Mouse (Mus musculus) heart, embryonic 14.5 days (tissue): ENCODE data around the gene Atl3. TPM values are rescaled to one million over a fixed set of nuclear protein-coding genes. Genes with fewer than 3 reads are reported as not detected.
A peak's percentile ranks its signal among the peaks of the same experiment; 100 is the strongest.

Source experiments
- ATAC-seq: fragments of 200-750 bp; cut with Nextera tagmentation; 2 replicates; pipeline ENCODE4 v1.8.0; 2017; ENCODE audit warnings: low read depth, moderate TSS enrichment; ENCODE audit not compliant: insufficient number of reproducible peaks, insufficient read depth, low FRiP score
- H3K27ac ChIP-seq, 2 experiments: fragments of 200-500 bp in 1 of 2; fragments of 300-500 bp in 1 of 2; sonication (generic) in 1 of 2; replicated peaks in 1 of 2; 2 replicates each; pipeline ENCODE4 v1.5.1; 2012 to 2014; ENCODE audit warnings: low read depth in 2 of 2, low read length in 2 of 2, control low read depth in 1 of 2, mild to moderate bottlenecking in 1 of 2, mixed read lengths in 1 of 2; ENCODE audit not compliant: control insufficient read depth in 1 of 2, insufficient read depth in 1 of 2
- H3K27me3 ChIP-seq: fragments of 300-500 bp; sonication (generic); 2 replicates; pipeline ENCODE4 v1.6.1; 2014; ENCODE audit warnings: mild to moderate bottlenecking, low read length, control low read depth; ENCODE audit not compliant: control insufficient read depth, insufficient read depth
- H3K36me3 ChIP-seq: fragments of 300-500 bp; sonication (generic); 2 replicates; pipeline ENCODE4 v1.6.1; 2014; ENCODE audit warnings: mild to moderate bottlenecking, control low read depth, low read length, mixed read lengths; ENCODE audit not compliant: control insufficient read depth, insufficient read depth
- H3K4me1 ChIP-seq, 2 experiments: fragments of 200-500 bp in 1 of 2; fragments of 300-500 bp in 1 of 2; sonication (generic) in 1 of 2; 2 replicates each; pipeline ENCODE4 v1.6.1; 2012 to 2014; ENCODE audit warnings: low read length in 2 of 2, control low read depth in 1 of 2, mixed read lengths in 1 of 2; ENCODE audit not compliant: control insufficient read depth in 2 of 2, insufficient read depth in 2 of 2
- H3K4me2 ChIP-seq: fragments of 300-500 bp; sonication (generic); 2 replicates; pipeline ENCODE4 v1.6.1; 2014; ENCODE audit warnings: mild to moderate bottlenecking, low read length
- H3K4me3 ChIP-seq, 2 experiments: fragments of 200-500 bp in 1 of 2; fragments of 300-500 bp in 1 of 2; sonication (generic) in 1 of 2; 2 replicates each; pipeline ENCODE4 v1.5.1; 2012 to 2014; ENCODE audit warnings: low read length in 2 of 2, mild to moderate bottlenecking in 2 of 2, control low read depth in 1 of 2, low read depth in 1 of 2, moderate library complexity in 1 of 2; ENCODE audit not compliant: control insufficient read depth in 1 of 2, insufficient read depth in 1 of 2
- H3K9ac ChIP-seq: fragments of 300-500 bp; sonication (generic); 2 replicates; pipeline ENCODE4 v1.6.1; 2014; ENCODE audit warnings: mild to moderate bottlenecking, low read length
- H3K9me3 ChIP-seq: fragments of 300-500 bp; sonication (generic); 2 replicates; pipeline ENCODE4 v1.6.1; 2016; ENCODE audit warnings: low read length, control low read depth; ENCODE audit not compliant: control insufficient read depth
- WGBS: fragments of 180-500 bp; shearing (Covaris S2); extraction: QIAGEN DNeasy Blood & Tissue Kit; methylation state at CpG from one replicate; pipeline ENCODE4 v1.1.7; 2014; 5-methylcytosine and 5-hydroxymethylcytosine counted together
- polyA plus RNA-seq: library from polyadenylated mRNA; unstranded; fragments of >200 nt; fragmentation: Nextera tagmentation; extraction: Ambion mirVana; gene quantifications from 2 replicates; pipeline ENCODE4 v1.2.1, GENCODE M21; 2014

Gene Atl3
- polyA plus RNA-seq = 9.1 and 12.1 TPM in 2 replicates

DNA sequence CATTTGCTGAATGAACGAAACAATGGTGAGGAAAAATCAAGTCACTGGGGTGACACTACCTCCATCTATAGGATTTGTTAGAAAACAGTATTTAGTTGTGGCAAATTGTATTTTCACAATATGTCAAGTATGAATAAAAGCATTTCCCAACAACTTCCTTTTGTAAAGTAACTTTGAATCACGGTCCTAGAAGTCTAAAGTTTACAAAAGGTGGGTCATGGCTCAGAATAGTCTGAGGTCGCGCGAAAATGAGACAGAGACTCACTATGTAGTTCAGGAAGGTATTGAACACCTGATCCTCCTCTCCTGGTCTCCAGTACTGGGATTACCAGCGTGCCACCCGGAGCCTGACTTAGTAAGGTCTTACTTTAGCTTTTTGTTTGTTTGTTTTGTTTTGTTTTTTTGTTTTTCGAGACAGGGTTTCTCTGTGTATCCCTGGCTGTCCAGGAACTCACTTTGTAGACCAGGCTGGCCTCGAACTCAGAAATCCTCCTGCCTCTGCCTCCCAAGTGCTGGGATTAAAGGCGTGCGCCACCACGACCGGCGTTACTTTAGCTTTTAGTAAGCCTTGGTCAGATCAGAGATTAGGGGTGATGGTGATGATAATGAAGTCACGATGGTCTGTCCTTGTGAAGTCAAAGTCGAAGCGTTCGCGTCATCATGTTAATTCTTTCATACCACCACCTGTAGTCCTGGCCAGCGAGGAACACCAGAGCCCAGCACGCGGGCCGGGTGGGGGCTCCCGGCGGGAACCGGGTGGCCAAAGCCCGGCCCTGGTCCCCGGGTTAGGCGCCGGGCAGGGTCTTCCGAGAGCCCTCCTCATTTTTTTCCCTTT is at the start of gene Atl3:
Gene Atl3, plus strand, starts transcription at position 689 of the 835 bp plus-strand sequence.
- Histone ChIP-seq H3K4me2 (peak within 1 kb of the TSS; percentile 82), H3K4me1 (peaks cover 0 to 5% of the 10 kb centered on the region in 2 experiments; a peak in 2 of 4 replicates), H3K27me3 (no peaks in the 10 kb centered on the region), H3K4me3 (peak within 1 kb of the TSS; percentile 68 to 80), H3K36me3 (no peaks in the 10 kb centered on the region), H3K9ac (peak within 1 kb of the TSS; percentile 94), H3K27ac (peak within 1 kb of the TSS; percentile 96 to 100), H3K9me3 (no peaks in the 10 kb centered on the region)
- 29% methylated on average over 31 of the region's 31 CpGs for WGBS
- no peak for ATAC-seq

DNA sequence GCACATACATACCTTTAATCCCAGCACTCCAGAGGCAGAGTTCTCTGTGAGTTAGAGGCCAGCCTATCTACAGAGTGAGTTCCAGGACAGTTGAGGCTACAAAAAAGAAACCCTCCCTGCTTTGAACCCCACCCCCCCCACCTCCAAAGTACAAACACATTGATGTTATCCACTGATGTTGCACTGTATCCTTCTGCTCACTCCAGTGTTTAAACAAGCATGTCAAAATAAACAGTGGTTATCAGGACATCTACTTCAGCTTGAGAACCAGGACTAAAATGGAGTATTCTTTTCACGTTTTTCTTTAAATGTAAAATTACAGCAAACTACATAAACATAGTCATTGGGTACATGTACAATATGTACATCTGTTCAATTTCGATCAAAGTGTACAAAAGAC is 48.7 kb upstream of the Atl3 start:
- Histone ChIP-seq H3K4me3 (no peak overlapping the region), H3K9ac (no peak overlapping the region), H3K9me3 (no peaks in the 10 kb centered on the region), H3K27ac (no peak overlapping the region), H3K4me2 (no peak overlapping the region), H3K36me3 (peaks cover 10% of the 10 kb centered on the region), H3K27me3 (no peaks in the 10 kb centered on the region), H3K4me1 (peaks cover 2 to 5% of the 10 kb centered on the region in 2 experiments; a peak in 1 of 4 replicates)
- ATAC-seq = no peak
- 82% methylated on average over 2 of the region's 2 CpGs for WGBS

DNA sequence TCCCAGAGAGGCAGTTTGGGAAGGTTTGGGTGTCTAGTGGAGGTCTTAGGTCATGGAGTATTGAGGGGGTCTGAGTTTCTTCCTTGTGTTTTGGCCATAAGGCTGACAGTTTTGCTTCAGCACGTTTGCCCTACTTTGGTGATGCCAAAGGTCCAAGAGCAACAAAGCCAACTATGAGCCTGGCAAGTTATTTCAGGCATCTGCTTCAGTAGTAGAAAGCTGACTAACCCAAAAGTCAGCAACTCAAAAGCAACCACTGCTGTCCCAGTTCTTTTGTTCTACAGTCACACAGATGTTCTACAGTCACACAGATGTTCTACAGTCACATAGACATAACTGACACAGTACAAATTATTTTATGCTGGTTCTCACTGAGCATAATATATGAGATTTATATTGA is 48.2 kb upstream of the Atl3 start:
- no peak for ATAC-seq
- H3K9ac ChIP-seq = no peak overlapping the region
- H3K36me3 ChIP-seq = peaks cover 12% of the 10 kb centered on the region
- no peak overlapping the region for H3K4me3 ChIP-seq
- no peak overlapping the region for H3K27ac ChIP-seq
- WGBS = 81% methylated on average over 1 of the region's 1 CpGs
- H3K4me2 ChIP-seq = no peak overlapping the region
- H3K4me1 ChIP-seq = peaks cover 2 to 5% of the 10 kb centered on the region in 2 experiments; a peak in 1 of 4 replicates
- H3K9me3 ChIP-seq = no peaks in the 10 kb centered on the region
- no peaks in the 10 kb centered on the region for H3K27me3 ChIP-seq

DNA sequence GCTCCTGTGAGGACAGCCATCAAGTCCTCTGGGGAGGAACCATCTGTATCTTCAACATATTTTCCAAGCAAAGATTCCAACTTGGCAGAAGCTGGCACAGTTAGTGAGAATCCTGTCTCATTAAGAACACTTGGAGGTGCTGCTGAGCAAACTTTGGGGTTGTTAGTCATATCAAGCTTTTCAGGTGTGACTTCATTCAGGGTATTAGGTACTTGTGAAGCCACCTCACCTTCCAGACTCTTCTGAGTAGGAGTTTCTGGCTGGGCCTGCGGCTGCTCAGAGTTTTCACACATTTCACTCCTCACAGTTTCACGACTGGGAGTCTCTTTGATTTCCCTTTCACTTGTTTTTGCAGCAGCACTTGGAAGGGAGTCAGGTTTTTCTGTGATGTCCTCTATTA is 37.0 kb upstream of the Atl3 start:
- ATAC-seq = no peak
- Histone ChIP-seq H3K27ac (no peak overlapping the region), H3K4me2 (no peak overlapping the region), H3K4me1 (no peaks in the 10 kb centered on the region), H3K9me3 (no peaks in the 10 kb centered on the region), H3K27me3 (no peaks in the 10 kb centered on the region), H3K4me3 (no peak overlapping the region), H3K36me3 (peaks cover 22% of the 10 kb centered on the region), H3K9ac (no peak overlapping the region)
- WGBS = 55% methylated on average over 2 of the region's 2 CpGs

DNA sequence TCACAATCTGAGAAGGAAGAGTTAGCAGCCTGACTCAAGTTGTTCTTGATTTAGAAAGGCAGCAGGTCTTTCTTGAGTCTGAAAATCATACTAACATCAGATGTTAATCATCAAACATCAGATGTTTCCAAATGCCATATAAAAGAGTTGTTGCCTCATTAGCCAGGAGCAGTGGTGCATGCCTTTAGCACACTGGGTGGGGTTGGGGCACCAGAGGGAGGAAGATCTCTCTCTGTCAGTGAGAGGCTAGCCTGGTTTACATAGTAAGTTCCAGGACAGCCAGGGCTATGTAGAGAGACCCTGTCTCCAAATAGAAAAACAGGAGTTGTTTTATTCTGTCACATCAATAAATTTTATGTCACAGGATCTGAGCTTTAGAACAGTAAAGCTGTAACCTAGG is 34.9 kb upstream of the Atl3 start:
- H3K4me2 ChIP-seq = no peak overlapping the region
- no peak for ATAC-seq

DNA sequence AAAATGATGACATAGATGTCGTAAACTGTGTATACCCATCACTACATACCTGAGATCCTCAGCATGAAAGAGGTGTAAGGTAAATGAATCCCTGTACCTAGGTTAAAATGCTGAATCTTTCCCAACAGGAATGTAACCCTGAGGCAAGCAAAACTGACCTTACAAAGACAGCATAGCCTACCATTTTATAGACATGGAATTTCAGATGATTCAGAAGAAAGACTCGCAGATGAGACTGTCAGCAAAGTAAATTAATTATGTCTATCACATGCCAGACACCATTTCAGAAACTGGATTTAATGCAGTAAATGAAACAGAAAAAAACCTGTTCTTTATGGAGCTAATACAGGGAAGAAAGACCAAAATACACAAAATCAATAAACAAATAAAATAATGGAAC is 34.5 kb upstream of the Atl3 start:
- 93% methylated on average over 2 of the region's 2 CpGs for WGBS
- Histone ChIP-seq H3K4me2 (no peak overlapping the region), H3K9ac (no peak overlapping the region), H3K36me3 (peaks cover 34% of the 10 kb centered on the region), H3K4me1 (no peaks in the 10 kb centered on the region), H3K4me3 (no peak overlapping the region), H3K9me3 (no peaks in the 10 kb centered on the region), H3K27ac (no peak overlapping the region), H3K27me3 (no peaks in the 10 kb centered on the region)
- ATAC-seq = no peak

More for the DNA sequence above, 34.9 kb upstream of the Atl3 start:
- Histone ChIP-seq H3K27ac (no peak overlapping the region), H3K36me3 (peaks cover 34% of the 10 kb centered on the region), H3K27me3 (no peaks in the 10 kb centered on the region), H3K9ac (no peak overlapping the region), H3K9me3 (no peaks in the 10 kb centered on the region), H3K4me1 (no peaks in the 10 kb centered on the region), H3K4me3 (no peak overlapping the region)

DNA sequence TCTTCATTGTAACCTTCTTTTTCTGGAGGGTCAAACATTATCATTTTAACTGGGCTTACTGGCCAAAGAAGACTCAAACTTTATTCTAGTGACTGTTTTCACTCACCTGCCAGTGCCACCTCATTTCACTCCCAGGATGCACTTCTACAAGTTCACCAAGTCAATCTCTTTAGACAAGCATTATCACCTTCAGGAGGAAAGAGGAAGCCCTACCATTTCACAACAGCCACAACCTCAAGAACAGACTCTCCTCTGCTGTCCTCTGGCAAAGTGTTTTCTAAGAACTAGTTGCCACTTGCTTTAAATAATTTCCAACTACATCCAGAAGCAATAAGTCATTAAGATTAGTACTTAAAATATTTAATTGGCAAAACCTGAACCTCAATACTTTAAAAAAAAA is 25.9 kb upstream of the Atl3 start:
- Histone ChIP-seq H3K36me3 (peaks cover 38% of the 10 kb centered on the region), H3K27me3 (no peaks in the 10 kb centered on the region), H3K4me3 (no peak overlapping the region), H3K4me1 (peaks cover 0 to 11% of the 10 kb centered on the region in 2 experiments; a peak in 2 of 4 replicates), H3K27ac (no peak overlapping the region), H3K4me2 (no peak overlapping the region), H3K9ac (no peak overlapping the region), H3K9me3 (no peaks in the 10 kb centered on the region)
- no peak for ATAC-seq
